Mouse (Mus musculus): ENCODE measurements around the gene Pde4c.

The Pde4c gene

GRCm38 (mm10) chr8:70697366-70698250 lies 25.9 kb upstream of the Pde4c start:
- DNase-seq (ENCODE audit: low spot score): no peak

GRCm38 (mm10) chr8:70698310-70699109 lies 25.0 kb upstream of the Pde4c start, which contains the start of gene Jund:
Gene Jund (plus strand): TSS chr8:70698949.
- DNase-seq (ENCODE audit: low spot score): peak; percentile 96

GRCm38 (mm10) chr8:70699116-70699833 lies 24.2 kb upstream of the Pde4c start:
- no peak for DNase-seq (ENCODE audit: low spot score)

GRCm38 (mm10) chr8:70699834-70700554 lies 23.5 kb upstream of the Pde4c start:
- no peak for DNase-seq (ENCODE audit: low spot score)

GRCm38 (mm10) chr8:70700555-70700922 lies 23.0 kb upstream of the Pde4c start:
- DNase-seq (ENCODE audit: low spot score): peak; percentile 71

GRCm38 (mm10) chr8:70701048-70701981 lies 22.2 kb upstream of the Pde4c start:
- DNase-seq (ENCODE audit: low spot score): no peak

GRCm38 (mm10) chr8:70701982-70702841 lies 21.3 kb upstream of the Pde4c start:
- DNase-seq (ENCODE audit: low spot score): no peak

- no peak for DNase-seq (ENCODE audit: low spot score)
These were observed 20.7 kb upstream of the Pde4c start for GRCm38 (mm10) chr8:70702842-70703182.

GRCm38 (mm10) chr8:70703287-70703686 lies 20.2 kb upstream of the Pde4c start, which contains the start of gene Iqcn:
Gene Iqcn (plus strand): TSS chr8:70703457.
- DNase-seq (ENCODE audit: low spot score): no peak

GRCm38 (mm10) chr8:70708281-70708680 lies 15.2 kb upstream of the Pde4c start:
- DNase-seq (ENCODE audit: low spot score): no peak

- no peak for DNase-seq (ENCODE audit: low spot score)
These were observed 13.7 kb upstream of the Pde4c start for GRCm38 (mm10) chr8:70709794-70710193.

GRCm38 (mm10) chr8:70710296-70710695 lies 13.2 kb upstream of the Pde4c start:
- DNase-seq (ENCODE audit: low spot score): no peak

- DNase-seq (ENCODE audit: low spot score): no peak
These were observed 12.5 kb upstream of the Pde4c start for GRCm38 (mm10) chr8:70711041-70711440.

GRCm38 (mm10) chr8:70713991-70714390 lies 9.5 kb upstream of the Pde4c start:
- DNase-seq (ENCODE audit: low spot score): no peak

GRCm38 (mm10) chr8:70715086-70715485 lies 8.4 kb upstream of the Pde4c start:
- DNase-seq (ENCODE audit: low spot score): no peak

GRCm38 (mm10) chr8:70716521-70717400 lies 6.8 kb upstream of the Pde4c start:
- DNase-seq (ENCODE audit: low spot score): no peak

GRCm38 (mm10) chr8:70718297-70718696 lies 5.2 kb upstream of the Pde4c start, which contains the start of gene Gm3336:
Gene Gm3336 (plus strand): TSS chr8:70718543.
- DNase-seq (ENCODE audit: low spot score): no peak

- no peak for DNase-seq (ENCODE audit: low spot score)
These were observed 3.7 kb upstream of the Pde4c start for GRCm38 (mm10) chr8:70719796-70720270.

All from layer of hippocampus, adult 9-10 months (tissue).